Mouse (Mus musculus) c-Kit-positive CD71-positive TER-119-negative erythroid progenitor cells, embryonic 14.5 days (primary cell): ENCODE measurements around the gene Tarsl2.

Experiments used
- DNase-seq: peaks from one replicate; pipeline ENCODE4 v3.0.0-alpha.2; 2013; ENCODE audit warnings: low read depth

Gene Tarsl2

DNA sequence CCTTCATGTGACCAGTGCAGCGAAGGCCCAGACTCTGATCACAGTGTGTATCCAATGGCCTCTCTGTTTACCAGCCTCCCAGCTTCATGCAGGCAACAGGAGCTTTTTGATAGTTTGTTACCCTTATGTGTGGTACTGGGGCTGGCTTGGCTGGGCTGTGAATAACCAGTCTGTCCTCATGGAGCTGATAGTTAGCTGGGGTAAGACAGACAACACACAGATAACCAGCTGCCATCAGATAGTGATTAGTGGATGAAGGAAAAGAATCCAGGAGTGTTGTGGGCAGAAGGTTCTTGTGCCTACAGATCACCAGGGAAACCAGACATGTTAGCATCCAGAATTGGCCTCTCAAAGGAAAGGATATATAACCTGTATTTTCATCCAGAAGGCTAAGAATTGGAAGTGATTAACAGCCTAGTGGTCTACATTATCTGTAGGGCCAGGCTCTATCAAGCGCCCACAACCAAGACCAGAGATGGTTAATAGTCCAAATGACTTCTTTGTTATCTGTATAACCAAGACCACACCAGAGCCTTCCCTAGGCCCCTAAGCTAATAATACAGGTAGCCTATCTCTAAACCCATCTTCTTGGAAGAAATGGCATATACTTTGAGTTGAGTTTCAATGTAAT lies 12.9 kb downstream of the Tarsl2 start:
- DNase-seq = no peak

DNA sequence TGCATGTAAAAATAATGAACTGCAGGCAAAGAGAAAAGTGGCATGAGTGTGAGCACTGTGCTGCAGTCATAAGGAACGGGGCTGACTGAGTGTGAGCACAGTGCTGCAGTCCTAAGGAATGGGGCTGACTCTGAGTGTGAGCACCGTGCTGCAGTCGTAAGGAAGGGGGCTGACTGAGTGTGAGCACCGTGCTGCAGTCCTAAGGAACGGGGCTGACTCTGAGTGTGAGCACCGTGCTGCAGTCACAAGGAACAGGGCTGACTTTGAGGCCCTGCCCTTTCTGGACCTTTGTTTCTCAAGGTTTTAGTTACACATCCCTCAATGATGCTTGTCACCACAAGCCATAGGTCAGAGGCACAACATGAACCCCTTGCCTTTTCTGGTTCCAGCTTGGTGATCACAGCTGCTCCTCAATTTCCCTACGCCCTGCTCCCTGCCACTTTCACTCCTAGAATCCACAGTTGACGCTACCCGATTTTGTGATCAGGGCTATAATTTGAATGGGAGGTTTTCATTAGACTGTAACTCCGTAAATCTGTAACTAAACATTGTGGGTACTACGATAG lies 18.6 kb downstream of the Tarsl2 start:
- no peak for DNase-seq

DNA sequence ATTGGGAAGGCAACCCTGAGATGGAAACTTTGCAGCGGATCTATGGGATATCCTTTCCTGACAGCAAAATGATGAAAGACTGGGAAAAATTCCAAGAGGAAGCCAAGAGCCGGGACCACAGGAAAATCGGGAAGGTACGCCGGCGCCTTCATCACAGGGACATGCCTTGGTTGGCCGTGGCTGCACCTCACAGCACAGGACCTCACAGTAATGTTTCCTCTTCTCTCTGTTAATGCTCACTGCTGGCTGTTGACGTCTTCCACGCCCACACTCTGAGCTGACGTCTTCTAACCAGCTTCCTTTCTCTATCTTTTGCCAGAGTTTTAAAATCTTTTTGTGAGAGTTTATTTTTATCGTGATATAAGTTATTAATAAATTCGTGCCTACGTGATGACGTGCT lies 19.2 kb downstream of the Tarsl2 start:
- no peak for DNase-seq

DNA sequence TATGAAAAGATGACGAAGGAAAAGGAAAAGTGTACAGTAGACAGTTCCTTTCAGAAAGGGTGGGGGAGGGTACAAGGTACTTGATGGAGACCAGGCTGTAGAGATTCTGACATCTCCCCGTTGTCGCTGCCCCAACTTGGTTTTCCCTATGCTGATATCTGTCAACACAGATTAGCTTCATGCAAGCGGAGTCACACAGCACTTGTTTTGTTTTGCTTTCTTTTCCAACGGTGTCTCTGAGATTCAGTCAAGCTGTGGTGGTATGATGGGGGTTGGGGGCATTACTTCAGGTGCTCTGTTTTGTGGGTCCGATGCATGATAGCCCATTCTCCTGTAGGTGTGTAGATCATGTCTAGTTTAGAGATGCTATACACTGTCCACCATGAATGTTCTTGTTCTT lies 22.8 kb downstream of the Tarsl2 start:
- DNase-seq = no peak

- DNase-seq = no peak
These were observed 33.4 kb downstream of the Tarsl2 start for GRCm38 (mm10) chr7:65678050-65678449.

- no peak for DNase-seq
These were observed 34.4 kb downstream of the Tarsl2 start for GRCm38 (mm10) chr7:65678900-65679595.

DNA sequence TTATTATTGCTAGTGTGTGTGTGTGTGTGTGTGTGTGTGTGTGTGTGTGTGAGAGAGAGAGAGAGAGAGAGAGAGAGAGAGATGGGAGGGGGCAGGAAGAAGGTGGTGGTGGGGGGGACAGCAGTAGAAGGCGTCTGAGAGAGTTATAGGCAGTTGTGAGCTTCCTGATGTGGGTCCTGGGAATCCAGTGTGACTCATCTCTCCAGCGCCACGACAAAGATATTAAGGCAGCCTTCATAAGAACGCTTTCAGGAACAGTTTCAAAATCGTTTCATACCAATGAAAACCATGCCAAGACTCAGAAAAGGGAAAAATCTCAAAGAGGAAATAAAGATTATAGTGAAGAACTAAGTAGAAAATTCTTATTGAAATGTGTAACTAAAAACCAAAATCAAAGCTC lies 36.5 kb downstream of the Tarsl2 start:
- no peak for DNase-seq

DNA sequence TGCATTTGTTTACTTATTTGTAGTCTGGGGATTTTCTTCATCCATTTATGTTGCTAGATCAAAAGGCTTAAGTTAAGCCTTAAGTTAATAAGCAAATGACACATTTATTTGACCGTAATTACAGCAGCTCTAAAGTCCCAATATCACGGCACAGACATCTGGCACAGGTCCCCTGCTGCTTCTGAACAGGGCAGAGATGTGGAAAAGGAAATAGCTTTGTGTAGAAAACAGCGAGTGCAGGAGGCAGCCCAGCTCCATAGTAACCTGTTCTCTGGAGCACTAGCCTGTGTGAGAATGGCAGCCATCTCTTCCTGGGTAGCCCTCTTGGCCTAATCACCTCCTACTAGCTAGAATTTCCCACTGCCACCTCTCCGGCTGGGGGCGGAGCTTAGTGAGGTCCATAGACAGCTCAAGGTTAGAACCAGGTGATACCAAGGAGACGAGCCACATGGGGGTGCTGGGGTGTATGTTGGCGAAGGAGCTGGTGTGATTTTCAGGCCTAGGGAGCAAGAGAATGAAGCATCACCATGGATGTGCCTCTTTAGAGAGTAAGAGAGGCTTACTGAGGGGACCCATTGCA lies 39.6 kb downstream of the Tarsl2 start:
- DNase-seq = no peak

DNA sequence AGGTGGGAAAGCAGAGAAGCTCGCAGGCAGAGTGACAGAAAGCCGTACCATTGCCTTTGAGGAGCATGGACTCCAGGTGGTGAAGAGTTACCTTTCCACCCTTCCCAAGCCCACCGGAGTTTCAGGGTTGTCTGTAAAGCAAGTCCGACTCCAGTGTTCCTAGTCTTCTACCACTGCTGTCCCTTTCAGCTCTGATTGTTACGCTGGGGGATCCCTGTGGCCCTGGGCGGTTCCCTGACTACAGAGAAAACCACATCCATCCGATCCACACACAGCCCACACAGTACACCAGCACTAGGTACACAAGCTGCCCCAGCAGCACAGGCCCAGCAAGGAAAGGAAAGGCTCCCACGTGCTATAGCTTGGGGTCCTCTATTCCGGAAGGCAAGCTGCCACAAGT lies 42.0 kb downstream of the Tarsl2 start:
- no peak for DNase-seq

GRCm38 (mm10) chr7:65690869-65691268 lies 46.2 kb downstream of the Tarsl2 start, which contains the start of gene Tm2d3:
Tm2d3 (plus strand) TSS chr7:65691169.
- DNase-seq = no peak

GRCm38 (mm10) chr7:65691929-65692605 lies 47.4 kb downstream of the Tarsl2 start:
- no peak for DNase-seq

DNA sequence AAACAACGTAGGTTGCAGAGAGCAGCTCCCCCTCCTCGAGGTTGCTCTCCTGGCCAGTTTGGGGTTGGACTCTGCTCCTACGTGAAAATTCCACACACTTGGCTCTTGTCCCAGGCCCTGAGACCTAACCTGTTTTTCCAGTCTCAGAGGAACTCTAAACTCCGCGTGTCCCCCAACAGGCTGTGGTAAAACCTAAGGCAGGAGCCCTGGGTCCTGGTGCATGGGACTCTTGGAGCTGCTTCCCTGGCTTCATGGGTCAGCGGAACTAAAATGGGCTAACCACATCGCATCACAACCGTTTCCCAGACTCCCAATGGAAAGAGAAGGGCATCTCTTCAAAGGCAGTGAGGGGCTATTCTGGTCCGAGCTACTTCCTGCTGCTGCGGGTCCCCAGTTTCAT lies 48.2 kb downstream of the Tarsl2 start:
- no peak for DNase-seq

DNA sequence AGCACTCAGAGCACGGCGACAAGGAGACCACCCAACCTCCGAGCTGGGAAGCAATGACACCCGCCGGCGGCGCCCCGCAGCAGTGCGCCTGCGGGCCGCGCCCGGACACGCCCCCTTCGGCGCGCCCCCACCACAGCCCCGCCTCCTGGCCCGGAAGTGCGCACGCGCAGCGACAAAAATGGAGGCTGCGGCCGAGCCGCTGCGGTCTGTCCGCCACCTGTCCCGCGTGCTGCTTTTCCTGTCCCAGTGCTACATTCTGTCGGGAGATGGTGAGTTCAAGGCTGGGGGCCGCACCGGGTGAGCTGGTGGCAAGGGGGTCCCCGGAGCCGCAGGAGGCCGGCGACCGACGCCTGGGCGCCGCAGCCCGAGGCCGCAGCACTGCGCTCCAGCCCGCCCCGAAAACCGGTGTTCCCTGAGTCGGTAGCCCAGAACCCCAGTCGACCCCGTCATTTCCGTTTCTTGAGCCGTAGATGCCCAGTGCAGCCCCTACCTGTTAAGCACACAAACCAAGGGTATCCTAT lies 48.7 kb downstream of the Tarsl2 start:
- DNase-seq = peak; percentile 56

DNA sequence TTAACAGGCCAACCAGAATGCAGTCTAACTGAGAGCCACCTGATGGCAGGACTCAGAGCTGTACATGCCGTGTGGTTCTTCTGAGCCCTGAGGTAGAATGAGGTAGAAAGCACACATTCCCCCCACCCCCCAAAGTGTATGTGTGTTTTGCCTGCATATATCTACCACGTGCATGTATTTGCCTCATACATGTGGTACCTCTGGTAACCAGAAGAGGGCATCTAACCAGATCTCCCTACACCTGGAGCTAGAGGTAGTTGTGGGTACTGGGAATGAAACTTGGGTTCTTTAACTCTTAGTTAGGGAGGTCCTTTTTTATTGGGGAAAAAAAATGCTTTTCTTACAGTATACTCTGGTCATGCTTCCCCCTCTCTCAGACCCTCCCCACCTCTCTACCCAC lies 51.8 kb downstream of the Tarsl2 start:
- DNase-seq = peak; percentile 15

GRCm38 (mm10) chr7:65702076-65702475 lies 57.4 kb downstream of the Tarsl2 start:
- no peak for DNase-seq

GRCm38 (mm10) chr7:65704818-65705242 lies 60.1 kb downstream of the Tarsl2 start:
- peak; percentile 57 for DNase-seq

DNA sequence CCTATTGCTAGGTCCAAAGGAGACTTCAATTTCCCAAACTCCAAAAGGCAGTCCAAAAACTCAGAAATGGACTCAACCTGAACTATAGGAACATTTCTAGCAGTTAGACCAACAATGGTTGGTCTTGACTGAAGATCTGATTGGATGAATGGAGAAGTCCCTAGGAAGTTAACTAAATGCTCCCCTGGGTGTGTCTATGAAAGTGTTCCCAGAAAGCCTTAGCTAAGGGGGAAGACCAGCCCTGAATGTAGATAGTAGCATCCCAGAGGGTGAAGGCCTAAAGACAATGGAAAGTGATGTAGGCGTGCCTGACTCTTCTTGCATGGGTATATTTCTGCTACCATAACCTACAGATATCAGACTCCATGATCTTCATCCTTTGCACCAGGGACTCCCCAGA lies 63.8 kb downstream of the Tarsl2 start:
- no peak for DNase-seq

GRCm38 (mm10) chr7:65710301-65710700 lies 65.6 kb downstream of the Tarsl2 start:
- DNase-seq = no peak

DNA sequence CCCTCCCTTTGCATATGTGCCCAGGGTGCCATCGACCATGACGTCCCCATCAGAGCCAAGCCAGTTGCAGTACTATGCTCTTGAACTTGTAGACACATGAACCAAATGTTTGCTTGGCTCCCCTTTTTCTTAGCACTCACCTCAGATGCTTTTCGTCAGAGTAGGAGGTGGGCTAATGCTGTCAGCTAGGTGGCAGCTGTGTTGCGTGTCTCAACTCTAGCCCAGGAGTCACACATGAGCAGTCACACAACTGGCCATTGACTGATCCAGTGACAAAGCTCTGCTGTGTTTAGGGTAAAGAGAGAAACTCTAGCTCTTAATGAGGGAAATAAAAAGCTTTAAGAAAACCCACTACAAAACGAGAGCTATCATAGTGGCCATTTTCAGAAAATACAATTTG lies 69.1 kb downstream of the Tarsl2 start:
- no peak for DNase-seq

DNA sequence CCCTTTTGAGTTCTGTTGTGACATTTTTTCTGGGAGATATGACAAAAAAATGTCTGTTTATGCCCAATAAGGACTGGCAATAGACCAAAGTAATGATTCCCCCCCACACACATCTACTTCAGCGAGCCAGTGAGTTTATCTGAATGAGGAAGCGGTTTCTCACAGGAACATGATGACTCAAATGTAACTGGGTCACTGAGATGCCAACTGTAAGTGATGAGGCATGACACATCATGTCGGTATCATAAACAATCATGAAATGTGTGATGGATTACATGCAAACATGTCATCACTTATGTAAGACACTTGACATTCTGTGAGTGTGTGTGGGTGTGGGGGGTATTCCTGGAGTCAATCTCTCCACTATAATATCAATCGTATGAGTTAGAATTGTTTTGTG lies 69.6 kb downstream of the Tarsl2 start:
- DNase-seq = no peak

- no peak for DNase-seq
These were observed 89.3 kb downstream of the Tarsl2 start for GRCm38 (mm10) chr7:65734024-65734423.

GRCm38 (mm10) chr7:65735261-65735660 lies 90.6 kb downstream of the Tarsl2 start:
- DNase-seq = no peak
